Mouse (Mus musculus) lung, postnatal 0 days (tissue): ENCODE data around the gene Flywch1.

Experiments used
- CTCF ChIP-seq: IDR thresholded peaks from 2 replicates; pipeline ENCODE4 v1.5.1; 2016; ENCODE audit warnings: antibody characterized with exemption, mild to moderate bottlenecking
- EP300 ChIP-seq: IDR thresholded peaks from 2 replicates; pipeline ENCODE4 v1.6.1; 2016; ENCODE audit warnings: antibody characterized with exemption, mild to moderate bottlenecking, control low read depth

DNA sequence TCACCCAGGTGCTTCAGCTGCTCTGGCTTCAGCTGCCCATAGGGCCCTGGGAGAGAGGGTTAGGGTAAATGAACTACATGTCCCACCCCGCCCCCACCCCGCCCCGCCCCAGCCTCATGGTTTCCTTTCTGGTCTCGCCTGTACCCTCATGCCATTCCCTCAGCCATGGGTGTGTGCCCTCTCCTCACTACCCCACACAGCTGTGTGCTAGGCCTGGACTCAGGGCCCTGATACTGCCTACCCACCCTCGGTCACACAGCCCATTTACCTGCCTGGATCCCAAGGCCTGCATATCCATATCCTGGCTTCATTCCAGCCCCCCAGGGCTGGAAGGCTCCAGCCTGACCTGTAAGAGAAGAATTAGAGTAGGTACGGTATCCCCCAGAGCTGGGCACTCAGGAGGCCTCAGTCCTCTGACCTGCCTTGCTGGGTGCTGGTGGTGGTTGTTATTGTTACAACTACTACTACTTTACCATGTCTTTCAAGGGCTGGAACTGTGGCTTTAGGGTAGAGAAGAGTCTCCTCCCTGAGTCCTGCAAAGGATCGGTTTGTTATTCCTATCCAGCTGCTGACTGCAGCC is 65.8 kb downstream of the Flywch1 start:
- no peak for TF ChIP-seq EP300
- no peak for TF ChIP-seq CTCF
